Mouse (Mus musculus): ENCODE results near the gene Nepn. TPM values are rescaled to one million over a fixed set of nuclear protein-coding genes. Genes with fewer than 3 reads are reported as not detected.
A peak's percentile ranks its signal among the peaks of the same experiment; 100 is the strongest.
"Not testable (repeated sequence)": the region's sequence is repeated elsewhere in the genome, so short reads cannot be mapped to it uniquely, and the experiment has no call there.

Nepn gene
- polyA plus RNA-seq (2012; rRNA removed): 0.05 TPM in 2 replicates

DNA sequence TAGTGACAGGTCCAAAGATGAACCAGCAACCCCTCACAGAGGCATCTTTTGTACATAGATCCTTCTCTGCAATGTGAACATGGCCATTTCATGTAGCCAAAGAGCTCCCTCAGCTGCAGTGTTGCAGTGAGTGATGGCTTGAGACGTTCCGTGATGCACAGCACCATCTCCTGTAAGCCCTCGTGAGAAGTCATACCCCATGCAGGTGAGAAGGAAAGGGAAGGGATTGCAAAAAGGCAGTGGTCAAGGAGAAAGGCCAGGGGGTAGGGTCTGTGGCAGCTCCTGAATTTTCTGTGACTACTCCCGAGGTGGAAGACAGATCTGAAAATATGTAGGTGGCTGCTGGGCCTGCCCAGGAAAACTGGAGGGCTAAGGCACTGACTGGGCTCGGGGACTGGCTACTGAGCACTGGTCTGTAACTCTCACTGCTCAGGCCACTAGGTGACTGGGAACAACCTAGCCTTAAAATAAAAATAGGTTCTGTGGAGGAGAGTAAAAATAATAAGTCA lies at the start of gene Nepn:
Nepn (plus strand) TSS at position 51 of the 509 bp plus-strand sequence.
- Histone ChIP-seq H3K27me3 (ENCODE audit: control insufficient read depth, insufficient read depth, low read length) (no peaks in the 10 kb centered on the region), H3K4me1 (ENCODE audit: control insufficient read depth, insufficient read depth, low read length) (no peaks in the 10 kb centered on the region), H3K27ac (ENCODE audit: insufficient read depth, low read length) (no peak within 1 kb of the TSS), H3K4me3 (replicated peaks; ENCODE audit: insufficient read depth, low read depth, low read length) (no peak within 1 kb of the TSS)
- DNase-seq: no peak
- 79% methylated on average over 5 of the region's 5 CpGs for WGBS
- TF ChIP-seq CTCF (IDR thresholded peaks at IDR 0.05; ENCODE audit: borderline replicate concordance, insufficient read depth, low read depth, low read length) (no peak), POLR2A (IDR thresholded peaks at IDR 0.05; ENCODE audit: borderline replicate concordance, insufficient read depth, low read length) (no peak)

- WGBS: 79% methylated on average over 4 of the region's 4 CpGs
- not testable (repeated sequence) for H3K4me3 ChIP-seq (replicated peaks; ENCODE audit: insufficient read depth, low read depth, low read length); DNase-seq; H3K27me3 ChIP-seq (ENCODE audit: control insufficient read depth, insufficient read depth, low read length); H3K27ac ChIP-seq (ENCODE audit: insufficient read depth, low read length); H3K4me1 ChIP-seq (ENCODE audit: control insufficient read depth, insufficient read depth, low read length)
- peak; percentile 29; the same call in 1 of the 2 replicates for TF ChIP-seq CTCF (IDR thresholded peaks at IDR 0.05; ENCODE audit: borderline replicate concordance, insufficient read depth, low read depth, low read length)
These were observed 45.4 kb upstream of the Nepn start for GRCm38 (mm10) chr10:52343324-52343723.

GRCm38 (mm10) chr10:52353184-52353583 lies 35.6 kb upstream of the Nepn start:
- no peak for DNase-seq
- Histone ChIP-seq H3K27me3 (ENCODE audit: control insufficient read depth, insufficient read depth, low read length) (no peaks in the 10 kb centered on the region), H3K4me1 (ENCODE audit: control insufficient read depth, insufficient read depth, low read length) (no peaks in the 10 kb centered on the region; the same call in 1 of the 2 replicates), H3K27ac (ENCODE audit: insufficient read depth, low read length) (no peak overlapping the region), H3K4me3 (replicated peaks; ENCODE audit: insufficient read depth, low read depth, low read length) (no peak overlapping the region)
- no peak for TF ChIP-seq POLR2A (IDR thresholded peaks at IDR 0.05; ENCODE audit: borderline replicate concordance, insufficient read depth, low read length)
- no peak for TF ChIP-seq CTCF (IDR thresholded peaks at IDR 0.05; ENCODE audit: borderline replicate concordance, insufficient read depth, low read depth, low read length)
- 82% methylated on average over 9 of the region's 9 CpGs for WGBS

GRCm38 (mm10) chr10:52358467-52358866 lies 30.3 kb upstream of the Nepn start, which contains the start of gene Gm26741:
Gene Gm26741, plus strand, starts transcription at chr10:52358767.
- Histone ChIP-seq H3K27ac (ENCODE audit: insufficient read depth, low read length) (no peak within 1 kb of the TSS), H3K4me3 (replicated peaks; ENCODE audit: insufficient read depth, low read depth, low read length) (no peak within 1 kb of the TSS), H3K4me1 (ENCODE audit: control insufficient read depth, insufficient read depth, low read length) (peaks cover 9% of the 10 kb centered on the region), H3K27me3 (ENCODE audit: control insufficient read depth, insufficient read depth, low read length) (no peaks in the 10 kb centered on the region)
- WGBS: 75% methylated on average over 2 of the region's 2 CpGs
- no peak for TF ChIP-seq POLR2A (IDR thresholded peaks at IDR 0.05; ENCODE audit: borderline replicate concordance, insufficient read depth, low read length)
- DNase-seq: no peak

GRCm38 (mm10) chr10:52360241-52360735 lies 28.5 kb upstream of the Nepn start:
- Histone ChIP-seq H3K4me3 (replicated peaks; ENCODE audit: insufficient read depth, low read depth, low read length) (no peak overlapping the region), H3K4me1 (ENCODE audit: control insufficient read depth, insufficient read depth, low read length) (peaks cover 9% of the 10 kb centered on the region), H3K27ac (ENCODE audit: insufficient read depth, low read length) (peak overlapping the region; percentile 35), H3K27me3 (ENCODE audit: control insufficient read depth, insufficient read depth, low read length) (no peaks in the 10 kb centered on the region)
- no peak for TF ChIP-seq CTCF (IDR thresholded peaks at IDR 0.05; ENCODE audit: borderline replicate concordance, insufficient read depth, low read depth, low read length)
- no peak for TF ChIP-seq POLR2A (IDR thresholded peaks at IDR 0.05; ENCODE audit: borderline replicate concordance, insufficient read depth, low read length)
- peak; percentile 60 to 78 for DNase-seq
- WGBS: 9% methylated on average over 4 of the region's 4 CpGs

DNA sequence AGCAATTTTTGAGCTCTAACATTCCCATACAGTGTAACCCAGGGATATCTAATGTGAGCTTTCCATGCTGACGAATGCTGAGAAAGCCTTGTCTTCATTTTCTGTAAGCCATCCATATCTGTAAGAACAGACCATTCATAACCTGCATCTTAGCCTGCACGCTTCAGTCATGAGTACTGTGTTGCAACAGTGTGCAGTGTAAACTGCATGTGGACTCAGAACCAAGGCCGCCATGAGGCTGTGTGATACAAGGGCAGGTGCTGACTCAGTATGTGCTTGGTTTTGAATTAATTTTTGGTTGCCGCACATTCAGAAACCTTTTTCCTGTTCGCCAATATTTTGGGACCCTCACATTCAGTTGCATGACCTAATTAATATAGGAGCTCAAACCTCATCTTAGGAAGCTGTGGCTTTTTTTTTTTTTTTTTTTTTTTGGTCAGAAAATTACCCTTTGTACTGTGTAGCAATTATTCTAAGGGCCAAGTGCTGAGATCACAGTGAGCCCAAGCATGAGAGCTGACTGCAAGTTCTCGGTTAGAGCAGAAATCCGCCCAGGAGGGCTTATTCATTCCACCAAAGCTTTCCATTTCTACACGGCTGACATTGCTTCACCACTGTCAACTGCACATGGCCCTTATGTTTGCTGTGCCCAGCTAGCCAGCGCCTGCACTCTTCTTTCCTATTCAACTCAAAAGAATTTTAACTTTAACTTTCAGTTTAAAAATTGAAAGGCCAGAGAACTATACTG lies 27.7 kb upstream of the Nepn start:
- no peaks in the 10 kb centered on the region for H3K27me3 ChIP-seq (ENCODE audit: control insufficient read depth, insufficient read depth, low read length)
- no peak overlapping the region for H3K4me3 ChIP-seq (replicated peaks; ENCODE audit: insufficient read depth, low read depth, low read length)
- DNase-seq: no peak
- peak overlapping the region; percentile 53; the same call in 1 of the 2 replicates for H3K27ac ChIP-seq (ENCODE audit: insufficient read depth, low read length)
- 71% methylated on average over 9 of the region's 9 CpGs for WGBS
- TF ChIP-seq CTCF (IDR thresholded peaks at IDR 0.05; ENCODE audit: borderline replicate concordance, insufficient read depth, low read depth, low read length): no peak
- TF ChIP-seq POLR2A (IDR thresholded peaks at IDR 0.05; ENCODE audit: borderline replicate concordance, insufficient read depth, low read length): no peak
- H3K4me1 ChIP-seq (ENCODE audit: control insufficient read depth, insufficient read depth, low read length): peaks cover 9% of the 10 kb centered on the region

GRCm38 (mm10) chr10:52368376-52368775 lies 20.4 kb upstream of the Nepn start:
- DNase-seq: peak; percentile 43 to 75
- H3K4me1 ChIP-seq (ENCODE audit: control insufficient read depth, insufficient read depth, low read length): no peaks in the 10 kb centered on the region
- WGBS: 10% methylated on average over 4 of the region's 4 CpGs

GRCm38 (mm10) chr10:52373834-52374233 lies 14.9 kb upstream of the Nepn start:
- Histone ChIP-seq H3K27ac (ENCODE audit: insufficient read depth, low read length) (no peak overlapping the region), H3K4me1 (ENCODE audit: control insufficient read depth, insufficient read depth, low read length) (no peaks in the 10 kb centered on the region), H3K27me3 (ENCODE audit: control insufficient read depth, insufficient read depth, low read length) (no peaks in the 10 kb centered on the region), H3K4me3 (replicated peaks; ENCODE audit: insufficient read depth, low read depth, low read length) (no peak overlapping the region)
- no peak for DNase-seq
- TF ChIP-seq POLR2A (IDR thresholded peaks at IDR 0.05; ENCODE audit: borderline replicate concordance, insufficient read depth, low read length): no peak
- no peak for TF ChIP-seq CTCF (IDR thresholded peaks at IDR 0.05; ENCODE audit: borderline replicate concordance, insufficient read depth, low read depth, low read length)
- 76% methylated on average over 4 of the region's 4 CpGs for WGBS

More at GRCm38 (mm10) chr10:52368376-52368775, 20.4 kb upstream of the Nepn start:
- Histone ChIP-seq H3K27ac (ENCODE audit: insufficient read depth, low read length) (no peak overlapping the region), H3K4me3 (replicated peaks; ENCODE audit: insufficient read depth, low read depth, low read length) (no peak overlapping the region), H3K27me3 (ENCODE audit: control insufficient read depth, insufficient read depth, low read length) (no peaks in the 10 kb centered on the region)
- TF ChIP-seq POLR2A (IDR thresholded peaks at IDR 0.05; ENCODE audit: borderline replicate concordance, insufficient read depth, low read length) (no peak), CTCF (IDR thresholded peaks at IDR 0.05; ENCODE audit: borderline replicate concordance, insufficient read depth, low read depth, low read length) (no peak)

Measured in cerebellum, adult 2 months (tissue).